Mouse (Mus musculus) heart, embryonic 16.5 days (tissue): ENCODE data around the gene Slc38a9. TPM values are rescaled to one million over a fixed set of nuclear protein-coding genes. Genes with fewer than 3 reads are reported as not detected.
A peak's percentile ranks its signal among the peaks of the same experiment; 100 is the strongest.

Source experiments
- ATAC-seq: fragments of 200-750 bp; cut with Nextera tagmentation; replicated peaks from 2 replicates; pipeline ENCODE4 v1.8.0; 2017; ENCODE audit warnings: moderate number of reproducible peaks; ENCODE audit not compliant: insufficient read depth, low FRiP score; ENCODE audit errors: extremely low read depth
- H3K27ac ChIP-seq: fragments of 300-500 bp; sonication (generic); 2 replicates; pipeline ENCODE4 v1.5.1; 2014; ENCODE audit warnings: mild to moderate bottlenecking, low read length, control low read depth, moderate library complexity
- H3K27me3 ChIP-seq: fragments of 300-500 bp; sonication (generic); 2 replicates; pipeline ENCODE4 v1.6.1; 2014; ENCODE audit warnings: low read length, mixed read lengths; ENCODE audit not compliant: control insufficient read depth, insufficient read depth
- H3K36me3 ChIP-seq: fragments of 300-500 bp; sonication (generic); 2 replicates; pipeline ENCODE4 v1.6.1; 2014; ENCODE audit not compliant: control insufficient read depth, insufficient read depth
- H3K4me1 ChIP-seq: fragments of 300-500 bp; sonication (generic); 2 replicates; pipeline ENCODE4 v1.6.1; 2014; ENCODE audit warnings: low read length, mixed read lengths; ENCODE audit not compliant: control insufficient read depth, insufficient read depth
- H3K4me2 ChIP-seq: fragments of 300-500 bp; sonication (generic); 2 replicates; pipeline ENCODE4 v1.6.1; 2014; ENCODE audit warnings: low read depth, mild to moderate bottlenecking, control low read depth, low read length
- H3K4me3 ChIP-seq: fragments of 300-500 bp; sonication (generic); 2 replicates; pipeline ENCODE4 v1.5.1; 2014; ENCODE audit warnings: mild to moderate bottlenecking, control low read depth, low read length
- H3K9ac ChIP-seq: fragments of 300-500 bp; sonication (generic); 2 replicates; pipeline ENCODE4 v1.6.1; 2014; ENCODE audit warnings: low read length, control low read depth
- H3K9me3 ChIP-seq: fragments of 300-500 bp; sonication (generic); replicated peaks from 2 replicates; pipeline ENCODE4 v1.6.1; 2016; ENCODE audit warnings: low read length; ENCODE audit not compliant: control insufficient read depth
- WGBS: fragments of 180-500 bp; shearing (Covaris S2); extraction: QIAGEN DNeasy Blood & Tissue Kit; methylation state at CpG from one replicate; pipeline ENCODE4 v1.1.7; 2014; 5-methylcytosine and 5-hydroxymethylcytosine counted together
- polyA plus RNA-seq: library from polyadenylated mRNA; unstranded; fragments of >200 nt; fragmentation: Nextera tagmentation; extraction: Ambion mirVana; gene quantifications from 2 replicates; pipeline ENCODE4 v1.2.1, GENCODE M21; 2015

Gene Slc38a9
- polyA plus RNA-seq, 1 experiment from 2014 or later = 14.0 TPM

DNA sequence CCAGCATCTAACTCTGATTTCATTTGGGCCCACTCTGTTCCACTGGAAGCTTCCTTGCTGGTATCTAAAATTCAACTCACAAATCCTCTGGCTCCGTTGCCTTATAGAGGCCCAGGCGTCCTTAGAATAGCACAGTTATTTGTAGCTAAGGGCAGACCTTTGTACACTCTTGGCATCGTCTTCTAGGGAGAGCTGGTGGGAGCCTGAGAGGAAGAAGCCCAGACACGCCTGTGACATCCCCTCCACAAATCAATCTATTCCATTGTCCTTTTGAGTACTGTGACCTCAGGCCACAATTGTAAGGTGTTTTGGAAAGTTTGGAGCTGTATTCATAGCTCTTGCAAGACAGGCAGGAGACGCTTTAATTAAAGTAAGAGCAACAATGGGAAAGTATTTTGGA, 104.0 kb downstream of the Slc38a9 start:
- Histone ChIP-seq H3K4me2 (0 out of 2 replicates have a peak overlapping the region, but pooled peaks have one; percentile 11), H3K9me3 (peaks cover 12% of the 10 kb centered on the region), H3K36me3 (0 out of 2 replicates have a peak, but pooled peaks cover 3% of the 10 kb centered on the region), H3K27ac (peak overlapping the region; percentile 78), H3K27me3 (no peaks in the 10 kb centered on the region), H3K9ac (no peak overlapping the region), H3K4me1 (peaks cover 35% of the 10 kb centered on the region), H3K4me3 (no peak overlapping the region)
- WGBS = 38% methylated on average over 5 of the region's 5 CpGs
- peak; percentile 75 for ATAC-seq

DNA sequence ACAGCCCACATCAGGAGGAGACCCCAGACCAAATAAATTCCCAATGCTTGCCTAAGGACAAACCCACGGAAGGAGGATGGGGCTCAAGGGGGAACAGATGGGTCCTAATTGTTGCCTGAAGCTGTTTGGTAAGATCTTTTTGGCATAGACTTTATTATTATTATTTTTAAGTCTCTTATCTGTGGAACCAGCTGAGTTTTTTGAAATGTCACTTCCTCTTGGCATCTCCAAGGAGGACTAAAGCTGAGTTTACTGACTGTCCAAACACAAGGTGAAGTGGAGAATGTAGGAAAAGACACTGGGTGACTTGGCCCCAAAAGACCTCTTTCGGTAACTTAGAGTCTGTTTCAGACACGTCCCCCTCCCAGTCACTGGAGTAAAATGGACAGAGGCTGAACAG, 105.1 kb downstream of the Slc38a9 start:
- H3K4me2 ChIP-seq = no peak overlapping the region
- ATAC-seq = no peak
- H3K4me3 ChIP-seq = no peak overlapping the region
- H3K9me3 ChIP-seq = peaks cover 12% of the 10 kb centered on the region
- peaks cover 28% of the 10 kb centered on the region for H3K4me1 ChIP-seq
- no peak overlapping the region for H3K9ac ChIP-seq
- no peaks in the 10 kb centered on the region for H3K27me3 ChIP-seq
- no peak overlapping the region for H3K27ac ChIP-seq
- 79% methylated on average over 3 of the region's 3 CpGs for WGBS
- 0 out of 2 replicates have a peak, but pooled peaks cover 3% of the 10 kb centered on the region for H3K36me3 ChIP-seq

DNA sequence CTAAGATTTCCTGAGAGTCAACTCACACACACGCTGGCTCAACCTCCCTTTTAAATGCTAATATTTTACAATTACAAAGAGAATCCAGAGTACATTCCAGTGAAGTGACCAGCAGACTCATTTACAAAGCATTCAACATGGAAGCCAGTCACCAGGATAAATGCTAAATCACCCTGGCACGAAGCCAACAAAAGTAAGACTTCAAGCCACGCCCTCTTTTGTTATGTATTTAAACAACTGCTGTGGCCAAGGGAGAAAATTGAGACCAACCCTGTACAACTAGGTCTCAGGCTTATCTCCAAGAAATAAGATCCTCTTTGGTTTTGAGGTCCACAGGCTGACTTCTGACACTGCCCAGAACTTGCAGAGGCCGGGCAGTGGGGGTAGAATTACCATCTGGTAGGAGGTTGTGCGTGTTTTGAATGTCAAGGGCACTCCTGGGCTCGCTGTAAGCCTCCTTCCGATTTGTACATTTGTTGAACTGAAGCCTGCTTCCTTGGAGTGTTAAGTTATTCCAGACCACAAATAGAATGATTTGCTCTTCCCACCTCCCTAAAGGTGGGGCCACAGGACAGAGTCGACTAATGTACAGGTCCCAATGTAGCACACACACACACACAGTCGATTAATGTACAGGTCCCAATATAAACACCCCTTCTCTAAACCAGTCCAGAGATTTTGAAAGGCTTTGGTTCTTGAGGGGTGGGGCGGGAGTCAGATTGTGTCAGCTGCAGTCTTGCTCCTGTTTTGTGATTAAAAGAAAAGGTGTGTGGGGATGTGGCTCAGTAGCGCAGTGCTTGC, 110.2 kb downstream of the Slc38a9 start:
- H3K27ac ChIP-seq = peak overlapping the region; percentile 38
- 0 out of 2 replicates have a peak, but pooled peaks cover 3% of the 10 kb centered on the region for H3K36me3 ChIP-seq
- H3K9me3 ChIP-seq = peaks cover 12% of the 10 kb centered on the region
- 31% methylated on average over 11 of the region's 11 CpGs for WGBS
- H3K9ac ChIP-seq = no peak overlapping the region
- no peak overlapping the region for H3K4me3 ChIP-seq
- H3K4me2 ChIP-seq = no peak overlapping the region; the same call in 1 of the 2 replicates
- ATAC-seq = no peak
- H3K4me1 ChIP-seq = peaks cover 8% of the 10 kb centered on the region; the same call in 1 of the 2 replicates
- H3K27me3 ChIP-seq = no peaks in the 10 kb centered on the region

DNA sequence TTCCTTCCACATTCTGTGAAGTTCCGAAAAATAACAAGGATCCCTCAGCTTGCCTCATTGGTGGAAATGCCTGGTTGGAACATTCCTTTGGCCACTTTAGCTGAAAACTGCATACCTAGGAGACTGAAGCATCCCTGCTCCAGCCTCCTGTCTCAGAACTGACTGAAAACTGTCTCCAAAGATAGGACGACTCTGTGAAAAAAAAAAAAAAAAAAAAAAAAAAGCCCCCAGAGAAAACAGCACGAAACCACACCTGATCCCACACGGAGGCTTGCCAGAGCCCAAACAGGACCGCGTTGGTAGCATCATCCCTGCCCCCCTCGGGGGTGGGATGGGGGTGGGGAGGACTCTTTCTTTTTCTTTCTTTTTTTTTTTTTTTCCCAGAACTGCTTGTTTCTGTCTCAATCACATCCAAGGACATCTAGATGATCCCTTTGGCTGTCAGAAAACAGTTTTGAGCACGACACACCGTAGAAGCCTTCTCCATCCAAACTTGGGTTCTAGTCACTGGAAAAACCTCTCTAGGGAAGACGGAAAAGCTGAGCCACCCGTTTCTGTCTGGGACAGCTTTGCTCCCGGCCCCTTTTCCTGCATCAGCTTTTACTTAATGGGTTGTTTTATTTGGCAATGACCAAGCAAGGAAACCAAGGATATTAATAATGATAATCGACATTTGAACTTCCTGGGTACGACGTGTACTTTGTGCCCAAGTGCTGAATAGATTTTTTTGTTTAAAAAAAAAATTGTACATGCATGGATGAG, 111.1 kb downstream of the Slc38a9 start:
- Histone ChIP-seq H3K4me1 (peaks cover 8% of the 10 kb centered on the region; the same call in 1 of the 2 replicates), H3K9me3 (peaks cover 12% of the 10 kb centered on the region), H3K4me2 (peak overlapping the region; percentile 37; the same call in 1 of the 2 replicates), H3K27ac (peak overlapping the region; percentile 38; the same call in 1 of the 2 replicates), H3K4me3 (no peak overlapping the region), H3K36me3 (0 out of 2 replicates have a peak, but pooled peaks cover 3% of the 10 kb centered on the region), H3K27me3 (no peaks in the 10 kb centered on the region), H3K9ac (no peak overlapping the region)
- WGBS = 32% methylated on average over 15 of the region's 15 CpGs
- ATAC-seq = no peak

DNA sequence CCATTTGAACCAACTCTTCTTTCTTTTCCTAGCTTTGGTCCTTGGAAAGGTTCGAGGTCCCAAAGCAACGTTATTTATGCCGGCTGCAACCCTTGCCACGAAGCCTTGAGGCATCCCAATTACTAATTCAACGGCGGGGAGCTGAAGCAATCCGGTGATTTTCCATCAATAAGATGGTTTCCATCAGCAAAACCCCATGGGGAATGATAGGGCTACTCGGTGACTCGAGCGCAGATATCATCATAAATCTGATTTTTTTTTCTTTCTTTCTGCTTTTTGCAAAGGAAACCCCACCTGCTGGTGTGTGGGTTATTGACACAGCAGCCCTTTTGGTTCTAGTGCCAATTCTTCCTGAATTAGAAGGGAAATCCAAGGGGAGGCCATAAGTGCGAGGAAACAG, 111.7 kb downstream of the Slc38a9 start:
- Histone ChIP-seq H3K27me3 (no peaks in the 10 kb centered on the region), H3K4me2 (no peak overlapping the region), H3K4me1 (peaks cover 8% of the 10 kb centered on the region; the same call in 1 of the 2 replicates), H3K9me3 (peaks cover 7% of the 10 kb centered on the region), H3K4me3 (no peak overlapping the region), H3K36me3 (0 out of 2 replicates have a peak, but pooled peaks cover 3% of the 10 kb centered on the region), H3K9ac (no peak overlapping the region), H3K27ac (no peak overlapping the region)
- no peak for ATAC-seq
- 69% methylated on average over 11 of the region's 11 CpGs for WGBS

DNA sequence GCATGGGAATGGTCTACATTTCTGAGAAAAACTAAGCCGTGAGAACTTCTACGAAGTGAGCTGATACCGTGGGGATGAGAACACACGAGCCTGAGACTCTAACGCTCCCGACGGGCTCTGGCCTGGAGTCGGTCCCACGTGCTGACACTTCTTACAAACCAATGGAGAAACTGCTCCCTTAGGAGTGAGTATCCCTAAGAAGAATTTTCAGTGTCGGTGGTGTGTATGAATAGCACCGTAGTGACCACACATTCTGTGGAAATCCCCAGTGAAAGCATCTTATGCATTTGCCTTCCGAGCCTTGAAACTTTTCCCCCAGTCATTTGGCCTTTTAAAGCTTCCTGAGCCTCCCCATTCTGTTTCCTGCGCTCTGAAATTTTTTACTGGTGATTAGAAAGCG, 112.3 kb downstream of the Slc38a9 start:
- Histone ChIP-seq H3K4me2 (no peak overlapping the region), H3K27me3 (no peaks in the 10 kb centered on the region), H3K27ac (no peak overlapping the region), H3K4me3 (no peak overlapping the region), H3K9me3 (peaks cover under 1% of the 10 kb centered on the region), H3K4me1 (peaks cover 8% of the 10 kb centered on the region; the same call in 1 of the 2 replicates), H3K36me3 (no peaks in the 10 kb centered on the region), H3K9ac (no peak overlapping the region)
- WGBS = 63% methylated on average over 14 of the region's 14 CpGs
- no peak for ATAC-seq

DNA sequence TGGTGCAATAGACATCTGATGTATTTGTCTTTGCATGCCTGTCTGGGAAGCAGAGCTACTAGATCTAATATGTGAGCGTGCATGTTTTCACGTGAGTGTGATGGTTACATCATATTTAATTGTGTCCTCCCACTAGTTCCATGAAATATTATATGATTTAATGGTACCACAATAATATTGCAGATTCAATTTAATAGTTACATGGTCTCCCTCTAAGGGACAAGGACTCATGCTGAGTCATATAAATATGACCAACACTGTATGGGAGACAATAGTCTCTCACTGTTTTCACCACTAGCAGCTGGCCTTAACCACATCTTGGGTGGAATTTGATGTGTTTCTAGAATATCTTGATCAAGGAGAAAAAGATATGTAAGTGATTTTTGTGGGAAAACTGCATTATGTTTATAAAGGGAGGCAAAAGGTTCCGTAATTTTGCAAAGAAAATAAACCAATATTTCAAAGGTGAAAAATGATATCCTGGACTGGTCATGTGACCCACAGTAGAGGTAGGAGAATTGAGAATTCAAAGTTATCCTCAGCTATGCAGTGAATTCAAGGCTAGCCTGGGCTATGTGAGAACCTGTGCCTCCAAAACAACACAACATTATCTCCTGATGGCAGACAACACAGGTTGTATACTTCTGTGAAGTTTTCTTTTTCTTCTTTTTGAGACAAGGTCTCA, 113.6 kb downstream of the Slc38a9 start:
- ATAC-seq = no peak
- 84% methylated on average over 3 of the region's 3 CpGs for WGBS
- Histone ChIP-seq H3K9me3 (no peaks in the 10 kb centered on the region), H3K27me3 (no peaks in the 10 kb centered on the region), H3K27ac (no peak overlapping the region), H3K9ac (no peak overlapping the region), H3K4me1 (peaks cover 8% of the 10 kb centered on the region; the same call in 1 of the 2 replicates), H3K36me3 (no peaks in the 10 kb centered on the region), H3K4me2 (no peak overlapping the region), H3K4me3 (no peak overlapping the region)

DNA sequence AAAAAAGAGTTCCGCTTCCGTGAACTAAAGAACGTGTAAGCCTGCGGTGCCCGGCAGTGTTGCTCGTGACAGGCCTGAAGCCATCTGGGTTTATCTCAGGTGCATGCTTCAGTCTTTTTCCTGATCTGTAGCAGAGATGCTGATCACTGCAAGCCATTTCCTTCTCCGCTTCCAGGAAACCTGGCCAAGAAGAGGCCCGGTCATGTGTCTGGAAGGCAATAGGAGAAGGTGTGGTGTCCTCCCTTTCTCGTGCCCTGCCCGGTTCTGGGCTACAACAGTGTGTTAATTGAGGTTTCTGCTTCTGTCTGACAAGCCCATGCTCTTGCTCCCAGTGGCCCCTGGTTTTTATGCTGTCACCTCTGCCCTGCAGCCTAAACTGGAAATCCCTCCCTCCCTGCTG, 115.3 kb downstream of the Slc38a9 start:
- no peaks in the 10 kb centered on the region for H3K27me3 ChIP-seq
- no peak overlapping the region for H3K27ac ChIP-seq
- no peak overlapping the region for H3K9ac ChIP-seq
- ATAC-seq = no peak
- 83% methylated on average over 10 of the region's 10 CpGs for WGBS
- H3K36me3 ChIP-seq = no peaks in the 10 kb centered on the region
- H3K4me2 ChIP-seq = no peak overlapping the region
- H3K4me1 ChIP-seq = peaks cover 5% of the 10 kb centered on the region; the same call in 1 of the 2 replicates
- no peaks in the 10 kb centered on the region for H3K9me3 ChIP-seq
- H3K4me3 ChIP-seq = no peak overlapping the region
